Mouse (Mus musculus): ENCODE results near the gene M6pr.

M6pr gene

DNA sequence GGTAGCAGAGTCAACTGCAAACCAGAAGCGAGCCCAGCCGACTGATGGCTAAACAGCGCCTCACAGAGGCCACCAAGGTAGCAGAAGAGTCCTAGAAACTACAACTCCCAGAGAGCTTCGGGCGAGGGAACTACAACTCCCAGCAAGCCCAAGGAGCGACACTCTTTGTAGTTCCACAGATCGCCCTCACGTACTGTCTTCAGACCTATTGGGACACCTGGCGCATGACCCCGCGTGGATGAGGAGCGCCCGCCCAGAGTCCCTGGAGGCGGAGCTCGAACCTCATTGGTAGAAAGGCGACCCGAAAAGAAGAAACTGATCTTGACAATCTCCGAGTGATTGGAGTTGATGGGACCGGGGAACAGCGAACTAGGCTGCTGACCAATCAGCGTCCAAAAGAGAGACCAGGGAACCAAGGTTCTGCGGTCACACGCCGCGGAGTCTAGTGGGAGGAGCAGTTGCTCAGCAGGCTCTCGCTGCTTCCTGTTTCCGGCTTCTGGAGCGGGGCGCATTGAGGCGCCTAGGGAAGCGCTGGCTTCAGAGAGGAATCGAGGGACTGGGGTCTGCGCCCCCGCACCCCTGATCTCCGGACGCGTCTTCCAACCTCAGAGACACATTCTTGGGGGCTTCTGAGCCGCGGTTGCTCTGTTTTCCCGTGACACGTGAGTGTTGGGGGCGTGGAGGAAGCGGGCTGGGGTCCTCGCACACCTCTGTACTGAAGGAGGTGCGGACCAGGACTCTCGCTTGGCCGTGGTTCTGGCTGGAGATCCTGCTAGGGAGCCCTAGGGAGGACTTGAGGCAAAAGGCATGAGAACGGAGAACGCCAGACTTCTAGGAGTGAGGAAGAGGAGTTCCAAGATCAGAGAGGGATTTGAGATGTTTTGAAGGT, at the start of gene M6pr:
Gene M6pr (plus strand): TSS at position 216 of the 889 bp plus-strand sequence.
- DNase-seq (ENCODE audit: low spot score in 2 of 2) = peak; percentile 92 to 96

DNA sequence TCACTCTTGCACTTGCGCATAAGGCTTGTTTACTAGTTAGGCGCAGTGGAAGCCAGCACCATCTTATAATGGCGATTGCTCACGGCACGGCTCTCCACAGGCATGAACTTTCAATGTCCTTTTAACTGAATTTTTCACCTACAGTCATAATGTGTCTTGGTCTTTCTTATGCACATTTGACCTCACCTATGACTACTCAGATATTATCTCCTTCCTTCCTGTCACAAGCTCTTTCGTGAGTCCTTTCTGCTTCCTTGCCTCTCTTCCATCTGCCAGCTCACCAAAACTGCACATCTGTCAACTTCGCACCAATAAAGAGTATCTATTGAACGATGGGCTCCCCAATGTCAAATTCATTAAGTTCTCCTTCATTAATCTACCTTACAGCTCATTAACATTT, 46.0 kb upstream of the M6pr start:
- no peak for DNase-seq (ENCODE audit: low spot score in 2 of 2)

DNA sequence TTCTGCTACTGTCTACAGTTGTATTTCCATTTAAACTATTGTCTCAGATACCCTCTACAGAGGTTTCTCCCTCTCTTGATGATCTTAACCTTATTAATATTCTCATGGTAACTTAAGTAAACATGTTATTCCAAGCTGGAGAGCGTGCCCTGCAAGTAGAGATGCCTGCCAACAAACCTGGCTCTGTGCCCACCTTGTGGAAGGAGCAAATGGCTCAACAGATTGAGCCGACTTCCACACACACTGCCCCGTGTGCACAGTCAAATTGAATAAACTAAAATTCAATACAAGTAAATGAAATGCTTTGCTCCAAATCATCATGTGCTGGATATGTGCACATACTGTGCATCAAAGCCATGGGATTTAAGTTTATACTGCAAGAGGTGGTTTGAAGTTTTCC, 40.0 kb upstream of the M6pr start:
- DNase-seq (ENCODE audit: low spot score in 2 of 2) = peak in 1 of 2 experiments; percentile 47

DNA sequence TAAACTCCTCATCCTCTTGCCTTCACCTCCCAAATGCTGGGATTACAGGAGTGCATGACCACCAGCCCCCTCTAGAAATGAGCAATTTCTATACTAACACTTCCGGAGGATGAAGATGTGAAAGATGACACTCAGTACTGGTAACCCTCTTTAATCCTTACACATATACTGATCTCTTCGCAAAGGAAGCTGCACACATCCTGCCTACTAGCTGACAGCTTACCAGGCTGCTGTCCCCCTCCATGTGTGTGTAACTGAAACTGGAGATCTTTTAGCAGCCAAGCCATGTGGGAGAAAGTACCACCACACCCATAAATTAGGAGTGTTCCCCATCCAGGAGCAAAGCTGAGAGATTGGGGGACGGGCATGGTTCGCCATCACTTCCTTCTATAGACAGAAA, 39.4 kb upstream of the M6pr start:
- DNase-seq (ENCODE audit: low spot score in 2 of 2) = no peak

DNA sequence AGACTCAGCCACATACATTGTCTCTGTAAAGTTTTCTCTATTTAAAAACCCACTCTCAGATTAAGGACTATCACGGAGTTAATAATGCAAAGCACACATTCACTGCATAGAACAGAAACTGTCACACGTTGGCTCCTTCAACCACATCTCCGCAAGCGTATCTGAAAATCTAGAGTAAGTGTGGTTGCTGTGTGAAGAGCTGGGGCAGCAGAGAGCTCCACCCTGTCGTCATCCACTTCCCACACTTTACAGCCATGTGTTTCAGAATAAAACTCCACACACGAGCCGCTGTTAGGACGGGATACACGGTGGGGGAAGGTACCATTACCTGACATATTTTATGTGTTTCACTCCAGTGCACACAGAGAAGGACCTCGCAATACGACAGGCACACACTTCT, 38.4 kb upstream of the M6pr start:
- no peak for DNase-seq (ENCODE audit: low spot score in 2 of 2)

DNA sequence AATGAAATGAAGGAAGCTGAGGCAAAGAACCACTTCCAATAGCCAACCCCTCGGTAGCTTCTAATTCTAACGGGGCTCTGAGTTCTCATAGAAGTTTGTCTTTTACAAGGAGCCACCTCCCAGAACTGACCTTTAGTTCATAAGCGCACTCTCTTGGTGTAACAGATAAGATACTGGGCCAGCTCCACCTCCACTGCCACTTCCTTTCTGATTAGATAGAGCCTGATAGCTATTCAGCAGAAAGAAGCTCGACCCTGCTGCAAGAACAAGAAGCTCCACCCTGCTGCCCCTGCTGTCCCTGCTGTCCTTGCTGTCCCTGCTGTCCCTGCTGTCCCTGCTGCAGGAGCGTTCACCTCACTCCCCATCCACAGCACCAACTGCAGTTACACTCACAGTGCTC, 34.0 kb upstream of the M6pr start:
- DNase-seq (ENCODE audit: low spot score in 2 of 2) = no peak

DNA sequence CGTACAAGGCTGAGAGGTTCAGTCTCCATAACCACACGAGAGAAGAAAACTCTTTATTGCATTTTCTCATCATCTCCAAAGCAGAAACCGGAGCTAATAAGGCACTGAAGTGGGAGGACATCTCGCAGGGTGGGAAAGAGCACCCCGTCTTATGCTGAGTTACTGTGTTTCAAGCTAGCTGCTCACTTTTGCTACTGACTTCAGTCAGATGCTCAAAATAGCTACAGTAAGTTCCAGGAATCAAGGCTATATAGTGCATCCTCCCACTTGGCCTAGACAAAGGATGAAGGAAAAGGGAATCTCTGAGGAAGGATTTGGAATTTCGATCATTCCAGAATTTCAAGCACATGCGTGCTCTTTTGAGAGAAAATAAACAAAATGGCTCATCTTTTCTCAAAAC, 32.0 kb upstream of the M6pr start:
- DNase-seq (ENCODE audit: low spot score in 2 of 2) = no peak

DNA sequence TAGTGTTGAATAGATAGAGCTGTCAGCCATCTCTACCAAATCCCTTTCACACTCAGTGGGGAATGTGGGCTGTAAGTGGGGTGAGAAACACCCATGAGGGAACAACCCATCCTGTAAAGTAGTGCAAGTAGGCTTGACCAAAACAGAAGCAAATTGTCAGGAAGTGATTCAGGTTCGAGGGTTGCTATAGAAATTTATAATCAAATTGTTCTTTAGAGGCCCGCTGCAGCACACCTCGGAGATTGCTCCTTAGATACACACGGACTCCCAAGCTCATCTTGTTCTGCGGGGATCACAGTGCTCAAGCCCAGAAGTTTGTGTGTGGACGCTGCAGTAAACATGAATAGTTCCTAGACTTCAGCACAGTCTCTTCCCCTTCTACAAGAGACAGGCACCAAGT, 25.7 kb upstream of the M6pr start, which contains the start of gene Klrg1:
Gene Klrg1 (minus strand): TSS at position 101 of the 400 bp plus-strand sequence.
- DNase-seq (ENCODE audit: low spot score in 2 of 2) = no peak

DNA sequence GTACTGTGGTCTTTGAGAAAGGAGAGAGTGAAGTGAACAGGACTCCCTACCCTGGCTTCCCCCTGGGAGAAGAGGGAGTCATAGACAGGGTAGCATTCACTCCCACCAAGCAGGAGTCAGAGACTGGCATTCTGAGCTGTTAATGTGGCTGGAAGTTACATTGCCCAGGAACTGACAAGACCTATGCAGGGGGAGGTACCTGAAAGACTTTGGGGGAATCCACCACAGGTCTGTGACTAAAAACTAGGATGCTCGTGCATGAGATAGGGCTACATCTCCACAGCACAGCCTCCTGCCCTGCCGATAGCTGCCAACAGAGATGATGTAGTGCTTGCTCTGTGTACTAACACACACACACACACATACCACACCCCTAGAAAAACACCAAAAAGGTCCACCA, 25.1 kb upstream of the M6pr start:
- no peak for DNase-seq (ENCODE audit: low spot score in 2 of 2)

DNA sequence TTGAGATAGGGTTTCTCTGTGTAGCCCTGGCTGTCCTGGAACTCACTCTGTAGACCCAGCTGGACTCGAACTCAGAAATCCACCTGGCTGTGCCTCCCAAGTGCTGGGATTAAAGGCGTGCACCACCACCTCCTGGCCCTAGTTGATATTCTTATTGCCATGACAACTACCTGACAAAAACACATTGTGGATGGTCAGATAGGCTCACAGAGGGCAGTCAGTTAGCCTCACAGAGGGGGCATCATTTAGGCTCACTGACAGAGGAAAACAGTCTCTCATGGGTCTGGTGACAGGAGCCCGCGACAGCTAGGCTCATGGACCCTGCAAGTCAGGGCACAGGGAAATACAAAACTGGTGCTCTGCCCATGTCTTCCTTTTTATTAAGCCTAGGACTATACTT, 24.2 kb upstream of the M6pr start:
- no peak for DNase-seq (ENCODE audit: low spot score in 2 of 2)

DNA sequence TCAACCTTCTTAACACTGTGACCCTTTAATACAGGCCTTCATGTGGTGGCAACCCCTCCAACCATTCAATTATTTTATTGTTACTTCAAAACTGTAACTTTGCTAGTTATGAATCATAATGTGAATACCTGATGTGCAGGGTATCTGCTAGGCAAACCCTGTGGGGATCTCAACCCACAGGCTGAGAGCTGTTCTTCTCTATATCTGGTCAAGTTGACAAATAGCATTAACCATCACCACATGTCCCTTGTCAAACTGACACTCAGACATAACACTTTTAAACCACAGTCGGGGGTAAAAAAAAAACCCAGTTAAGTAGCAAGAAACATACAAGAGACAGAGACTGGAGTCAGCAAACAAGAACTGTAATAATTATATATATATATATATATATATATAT, 23.7 kb upstream of the M6pr start:
- no peak for DNase-seq (ENCODE audit: low spot score in 2 of 2)

DNA sequence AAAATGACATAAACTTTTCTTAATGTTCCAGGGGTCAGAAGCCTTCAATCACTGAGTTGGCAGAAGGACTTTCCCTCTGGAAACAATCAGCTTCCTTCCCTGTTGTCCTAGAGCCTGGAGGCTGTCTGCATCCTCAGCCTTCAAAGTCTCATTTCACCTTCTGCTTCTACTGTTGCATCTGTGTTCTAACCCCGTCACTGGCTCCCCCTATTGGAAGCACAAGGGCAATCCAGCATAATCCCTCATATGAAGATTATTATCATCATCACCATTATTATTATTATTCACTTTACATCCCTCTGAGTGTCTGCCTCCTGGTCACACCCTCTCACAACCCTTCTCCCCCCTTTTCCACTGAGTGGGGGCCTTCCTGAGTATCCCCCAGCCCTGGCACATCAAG, 20.3 kb upstream of the M6pr start:
- DNase-seq (ENCODE audit: low spot score in 2 of 2) = no peak

DNA sequence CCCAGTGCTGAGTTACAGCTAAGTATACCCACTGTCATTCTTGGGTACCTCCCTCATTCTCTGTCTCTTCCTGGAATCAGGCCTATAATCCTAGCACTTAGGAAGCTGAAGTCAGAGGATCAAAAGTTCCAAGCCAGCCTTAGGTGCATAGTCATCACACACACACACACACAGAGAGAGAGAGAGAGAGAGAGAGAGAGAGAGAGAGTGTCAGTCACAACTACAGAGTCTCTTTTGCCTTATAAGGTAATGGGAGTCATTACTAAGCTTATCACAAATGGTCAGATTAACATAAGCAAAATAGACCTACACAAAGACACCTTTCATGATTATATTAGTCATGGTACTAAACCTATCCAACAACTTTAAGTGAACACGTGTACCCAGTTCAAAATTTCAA, 19.2 kb upstream of the M6pr start:
- DNase-seq (ENCODE audit: low spot score in 2 of 2) = no peak

DNA sequence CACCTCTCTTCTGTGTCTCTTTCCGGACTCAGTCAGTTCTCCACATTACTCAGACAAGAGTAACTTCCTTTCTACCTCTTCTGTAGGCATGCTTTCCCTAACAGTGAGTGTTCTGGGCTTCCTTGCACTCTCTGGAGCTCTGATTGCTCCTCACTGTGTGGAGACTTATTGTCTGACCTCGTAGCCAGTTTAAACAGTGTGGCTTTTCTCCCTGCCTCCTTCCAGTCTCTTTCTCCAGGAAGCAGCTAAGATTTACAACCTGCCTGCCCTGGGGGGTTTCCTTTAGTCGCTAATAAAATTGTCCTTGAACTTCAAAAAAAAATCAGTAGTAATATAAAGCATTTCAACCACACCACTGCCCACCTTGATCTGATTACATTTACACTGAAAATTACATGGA, 18.3 kb upstream of the M6pr start:
- no peak for DNase-seq (ENCODE audit: low spot score in 2 of 2)

DNA sequence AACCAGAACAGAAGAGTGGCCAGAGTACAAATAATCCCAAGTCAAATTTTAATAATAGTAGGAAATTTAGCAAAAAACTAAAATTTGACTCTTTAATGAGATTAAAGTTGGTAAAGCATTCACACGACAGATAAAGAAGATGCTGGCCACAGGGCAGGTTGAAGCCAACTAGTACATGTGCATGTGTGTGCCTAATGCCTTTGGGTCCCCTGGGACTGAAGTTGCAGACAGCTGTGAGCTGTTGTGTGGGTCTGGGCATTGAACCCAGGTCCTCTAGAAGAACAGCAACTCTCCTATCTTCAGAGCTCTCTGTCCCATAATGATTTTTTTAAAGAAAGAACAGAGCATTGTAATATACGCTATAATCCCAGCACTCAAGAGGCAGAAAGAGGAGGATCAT, 17.3 kb upstream of the M6pr start:
- no peak for DNase-seq (ENCODE audit: low spot score in 2 of 2)

DNA sequence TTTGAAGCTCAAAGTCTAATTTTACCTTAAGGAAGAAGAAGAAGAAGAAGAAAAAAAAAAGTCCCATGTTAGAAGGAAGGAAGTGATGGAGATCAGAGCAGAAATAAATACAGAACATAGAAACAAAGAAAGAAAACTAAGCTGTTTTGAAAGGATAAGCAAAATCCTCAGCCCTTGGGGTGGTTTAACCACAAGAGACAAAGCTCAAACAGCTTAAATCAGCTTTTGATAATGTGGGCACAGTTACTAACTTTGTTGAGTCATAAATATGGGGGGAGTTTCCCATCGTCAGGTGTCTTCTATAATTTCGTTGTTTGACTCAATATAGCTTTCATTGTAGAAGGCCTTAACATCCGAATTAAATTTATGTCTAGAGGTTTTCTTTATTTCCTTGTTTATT, 16.8 kb upstream of the M6pr start:
- no peak for DNase-seq (ENCODE audit: low spot score in 2 of 2)

DNA sequence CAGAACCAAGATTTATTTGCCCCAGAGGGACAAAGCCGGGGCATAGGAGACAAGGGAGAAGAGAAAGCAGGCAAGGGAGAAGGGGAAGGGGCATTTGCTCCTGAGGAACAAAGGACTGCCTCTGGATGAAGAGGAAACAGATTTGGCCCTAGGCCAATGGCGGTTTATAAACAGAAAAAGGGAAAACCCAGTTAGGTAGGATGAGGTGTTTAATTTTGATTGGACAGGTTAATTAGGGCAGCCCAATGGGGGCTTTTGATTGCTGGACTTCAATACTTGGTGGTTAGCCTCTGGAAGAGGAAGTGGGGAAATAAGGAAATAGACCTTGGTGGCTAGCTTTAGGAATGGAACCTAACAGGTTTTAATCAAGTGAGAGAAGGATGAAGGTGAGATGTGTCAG, 16.3 kb upstream of the M6pr start:
- no peak for DNase-seq (ENCODE audit: low spot score in 2 of 2)

DNA sequence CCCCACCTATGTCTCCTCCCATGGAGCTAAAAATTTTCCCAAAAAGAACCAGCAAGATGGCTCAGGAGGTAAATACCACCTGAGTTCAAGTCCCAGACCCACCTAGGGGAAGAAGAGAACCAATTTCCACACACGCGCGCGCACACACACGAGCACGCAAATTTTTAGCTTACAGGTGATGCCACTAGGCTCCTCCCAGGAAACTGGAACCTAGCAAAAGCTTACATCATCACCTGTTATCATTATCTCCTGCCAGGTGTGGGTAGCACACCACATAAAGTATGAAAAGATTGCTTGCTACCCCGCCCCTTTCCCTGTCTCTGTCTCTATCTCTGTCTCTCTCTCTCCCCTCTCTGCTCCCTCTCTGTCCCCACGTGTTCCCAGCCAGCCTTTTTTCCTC, 15.4 kb upstream of the M6pr start:
- DNase-seq (ENCODE audit: low spot score in 2 of 2) = no peak

DNA sequence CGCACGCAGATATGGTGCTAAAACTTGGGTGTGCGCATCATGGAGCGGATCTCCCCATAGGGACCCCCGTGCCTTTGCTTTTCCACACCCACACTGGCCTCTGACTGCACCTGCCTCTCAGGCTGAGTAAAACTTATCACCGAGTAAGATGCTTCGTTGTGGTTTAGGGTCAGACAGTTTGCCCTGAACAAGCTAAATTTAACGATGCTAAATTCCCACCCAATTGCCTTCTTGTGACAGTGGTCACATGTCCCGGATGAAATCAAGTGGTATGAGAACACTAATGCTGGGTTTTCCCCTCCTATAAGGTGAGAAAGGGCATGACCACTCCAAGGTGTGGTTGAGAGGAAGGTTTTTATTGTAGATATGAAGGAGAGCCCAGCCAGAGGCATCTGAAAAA, 14.7 kb upstream of the M6pr start:
- DNase-seq (ENCODE audit: low spot score in 2 of 2) = no peak

DNA sequence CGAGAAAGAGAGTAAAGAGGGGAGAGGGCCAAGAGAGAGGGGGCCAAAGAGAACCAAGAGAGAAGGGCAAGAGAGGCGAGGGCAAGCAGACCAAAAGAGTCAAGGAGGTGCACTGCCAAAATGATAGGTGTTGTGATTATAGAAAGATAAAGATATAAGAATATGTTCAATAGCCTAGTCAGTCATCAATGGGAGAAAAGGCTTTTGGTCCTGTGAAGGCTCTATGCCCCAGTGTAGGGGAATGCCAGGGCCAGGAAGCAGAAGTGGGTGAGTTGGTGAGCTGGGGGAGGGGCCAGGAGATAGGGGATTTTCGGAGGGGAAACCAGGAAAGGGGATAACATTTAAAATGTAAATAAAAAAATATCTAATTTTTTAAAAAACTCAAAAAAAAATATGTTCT, 14.2 kb upstream of the M6pr start:
- no peak for DNase-seq (ENCODE audit: low spot score in 2 of 2)

DNA sequence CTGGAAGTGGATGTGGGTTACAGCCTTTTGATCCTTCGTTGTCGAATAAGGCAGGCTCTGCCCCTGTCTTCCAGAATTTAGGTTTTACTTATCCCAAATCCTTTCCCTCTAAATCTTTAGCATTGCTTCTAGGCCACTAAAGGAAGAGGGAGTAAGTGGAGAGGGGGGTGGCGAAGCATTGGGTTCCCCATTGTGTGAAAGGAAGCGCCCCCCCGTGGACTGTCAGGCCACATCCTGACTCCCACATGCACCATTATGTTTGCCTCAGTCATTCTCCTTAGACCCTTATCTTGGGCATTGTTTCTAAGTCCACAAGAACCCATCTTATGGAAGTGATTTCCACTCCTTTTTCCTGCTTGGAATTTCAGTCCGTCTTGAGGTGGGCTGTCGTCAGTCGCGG, 13.3 kb upstream of the M6pr start:
- no peak for DNase-seq (ENCODE audit: low spot score in 2 of 2)

DNA sequence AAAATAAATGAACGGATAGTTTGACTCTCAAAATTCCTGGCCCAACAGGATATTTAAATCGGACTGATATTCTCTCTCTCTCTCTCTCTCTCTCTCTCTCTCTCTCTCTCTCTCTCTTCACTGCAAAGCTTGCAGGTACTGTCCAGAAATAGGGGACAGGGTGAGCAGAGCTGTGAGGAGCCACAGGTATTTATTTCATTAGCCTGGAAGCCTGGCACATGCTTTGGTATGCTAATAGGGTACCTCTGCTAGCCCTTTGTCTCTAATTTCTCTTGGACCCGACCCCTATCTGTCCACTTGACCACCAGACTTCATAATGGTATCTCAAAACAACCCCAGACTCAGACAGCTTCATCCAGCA, 11.6 kb upstream of the M6pr start:
- no peak for DNase-seq (ENCODE audit: low spot score in 2 of 2)

DNA sequence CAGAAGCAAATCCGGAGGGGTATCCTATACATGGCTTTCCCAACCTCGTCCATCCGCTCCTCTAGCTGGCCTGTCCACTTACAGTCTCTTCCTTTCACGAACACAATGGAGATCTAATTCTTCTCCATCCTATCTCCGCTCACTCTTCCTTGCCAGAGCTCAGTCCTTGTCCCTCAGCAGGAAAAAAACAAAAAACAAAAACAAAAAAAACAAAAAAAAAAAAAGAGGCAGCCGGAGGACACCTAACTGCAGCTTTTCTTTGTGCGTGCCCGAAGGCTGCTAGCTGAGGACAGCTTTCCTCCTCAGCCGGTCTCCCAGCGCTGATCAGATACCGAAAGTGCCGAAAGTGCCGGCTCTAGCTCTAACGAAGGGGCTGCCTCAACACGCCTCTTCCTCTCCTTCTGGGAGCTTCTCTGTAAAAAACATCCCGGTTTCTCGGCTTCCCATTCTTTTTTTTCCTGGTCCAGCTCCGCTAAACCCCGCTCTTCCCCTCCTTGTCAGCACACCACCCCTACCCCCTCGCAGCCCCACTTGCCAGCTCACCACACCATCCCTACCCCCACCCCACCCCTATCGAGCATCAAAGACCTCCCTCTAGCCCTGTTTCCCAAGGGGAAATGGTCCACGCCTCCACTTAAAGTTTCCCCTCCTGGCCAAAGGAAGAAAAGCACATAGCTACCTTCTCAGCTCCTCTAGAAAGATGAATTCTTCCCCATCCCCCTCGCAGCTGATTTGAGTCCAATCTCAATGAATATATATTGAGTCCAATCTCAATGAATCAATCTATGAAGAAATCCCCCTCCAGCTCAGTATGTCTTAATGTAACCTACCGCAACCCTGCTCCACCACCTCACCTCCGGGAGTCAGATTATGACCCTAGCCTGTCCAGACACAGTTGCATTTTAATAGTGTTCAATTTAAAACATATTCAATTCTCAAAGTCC, 11.0 kb upstream of the M6pr start:
- no peak for DNase-seq (ENCODE audit: low spot score in 2 of 2)
